Mouse (Mus musculus): ENCODE measurements around the gene Rsph1. TPM values are rescaled to one million over a fixed set of nuclear protein-coding genes. Genes with fewer than 3 reads are reported as not detected.

Rsph1 gene
- polyA plus RNA-seq, 1 experiment from 2014 or later = 0.62 TPM

DNA sequence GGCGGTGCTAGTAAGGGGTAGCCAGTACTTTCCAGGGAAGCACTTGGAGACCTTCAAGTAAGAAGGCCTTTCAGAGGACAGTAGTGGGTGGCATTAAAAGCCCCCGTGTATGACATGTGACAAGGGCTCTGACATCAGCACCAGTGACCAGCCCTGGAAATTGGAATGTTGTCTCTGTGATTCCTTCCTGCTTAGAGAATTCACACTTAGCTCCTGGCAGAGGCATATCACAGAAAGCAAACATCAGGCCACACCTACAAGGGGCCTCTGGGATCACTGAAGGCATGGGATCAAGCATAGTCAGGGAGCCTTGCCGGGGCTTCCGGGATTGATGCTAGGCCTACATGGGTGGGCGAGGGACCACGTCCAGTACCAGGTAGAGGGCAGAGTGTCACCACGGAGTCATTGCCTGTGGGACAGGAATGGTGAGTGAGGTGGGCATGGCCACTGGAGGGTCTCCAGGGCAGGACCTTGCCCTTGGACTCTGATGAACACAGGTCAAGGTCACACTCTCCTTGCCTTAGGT lies 31.2 kb upstream of the Rsph1 start:
- WGBS = 89% methylated on average over 7 of the region's 7 CpGs
- no peak overlapping the region for H3K4me3 ChIP-seq (ENCODE audit: low read depth, low read length)
- no peak for ATAC-seq (ENCODE audit: insufficient number of reproducible peaks, insufficient read depth, low FRiP score, low read depth)
- H3K9me3 ChIP-seq (ENCODE audit: control insufficient read depth, low read depth, low read length) = no peaks in the 10 kb centered on the region
- peaks cover 10% of the 10 kb centered on the region; the same call in 1 of the 2 replicates for H3K4me1 ChIP-seq (ENCODE audit: control insufficient read depth, insufficient read depth, low read length)
- no peaks in the 10 kb centered on the region for H3K27me3 ChIP-seq (ENCODE audit: control insufficient read depth, insufficient read depth, low read length)
- H3K4me2 ChIP-seq (replicated peaks; ENCODE audit: low read depth, low read length) = no peak overlapping the region
- no peaks in the 10 kb centered on the region for H3K36me3 ChIP-seq (ENCODE audit: control insufficient read depth, insufficient read depth, low read length)
- H3K9ac ChIP-seq (replicated peaks; ENCODE audit: low read depth, low read length) = no peak overlapping the region
- H3K27ac ChIP-seq (ENCODE audit: low read length) = no peak overlapping the region

DNA sequence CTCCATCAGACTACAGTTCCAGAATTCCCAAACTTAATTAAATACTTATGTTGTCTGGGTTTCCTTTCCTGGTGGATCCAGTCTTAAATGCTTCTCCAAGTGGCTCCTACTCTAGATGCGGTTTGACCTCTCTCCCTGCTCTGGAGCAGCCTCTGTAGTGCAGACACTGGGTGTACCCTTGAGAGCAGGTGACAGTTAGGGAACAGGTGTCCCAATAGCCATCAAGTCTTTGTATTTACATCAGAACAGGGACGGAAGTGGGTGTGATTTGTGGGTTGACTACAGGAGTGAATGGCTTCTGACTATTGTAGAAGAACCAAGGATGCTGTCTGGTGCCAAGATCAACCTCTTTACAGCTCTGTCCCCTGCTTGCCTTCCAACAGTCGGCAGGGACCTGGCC lies 30.6 kb upstream of the Rsph1 start:
- ATAC-seq (ENCODE audit: insufficient number of reproducible peaks, insufficient read depth, low FRiP score, low read depth) = no peak
- no peaks in the 10 kb centered on the region for H3K27me3 ChIP-seq (ENCODE audit: control insufficient read depth, insufficient read depth, low read length)
- H3K4me1 ChIP-seq (ENCODE audit: control insufficient read depth, insufficient read depth, low read length) = peaks cover 10% of the 10 kb centered on the region; the same call in 1 of the 2 replicates
- no peak overlapping the region for H3K4me2 ChIP-seq (replicated peaks; ENCODE audit: low read depth, low read length)
- H3K27ac ChIP-seq (ENCODE audit: low read length) = no peak overlapping the region
- no peaks in the 10 kb centered on the region for H3K36me3 ChIP-seq (ENCODE audit: control insufficient read depth, insufficient read depth, low read length)
- WGBS = 74% methylated on average over 3 of the region's 3 CpGs
- H3K9ac ChIP-seq (replicated peaks; ENCODE audit: low read depth, low read length) = no peak overlapping the region
- H3K9me3 ChIP-seq (ENCODE audit: control insufficient read depth, low read depth, low read length) = no peaks in the 10 kb centered on the region
- H3K4me3 ChIP-seq (ENCODE audit: low read depth, low read length) = no peak overlapping the region

DNA sequence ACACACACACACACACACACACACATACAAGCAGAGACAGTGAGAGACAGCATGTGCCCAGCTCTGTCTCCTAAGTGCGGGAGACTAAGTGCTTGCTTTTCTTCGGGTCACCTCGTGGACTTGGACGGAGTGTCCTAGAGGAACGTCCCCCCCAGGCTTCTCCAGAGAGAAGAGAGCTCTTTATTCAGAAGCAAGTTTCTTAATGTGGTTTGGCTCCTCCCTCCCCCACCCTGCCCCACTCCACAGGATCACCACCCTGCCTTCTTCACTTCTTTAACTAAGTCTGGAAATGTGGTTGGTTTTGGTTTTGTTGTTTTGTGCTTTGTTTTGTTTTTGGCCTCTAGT lies 28.6 kb upstream of the Rsph1 start:
- Histone ChIP-seq H3K9ac (replicated peaks; ENCODE audit: low read depth, low read length) (no peak overlapping the region), H3K36me3 (ENCODE audit: control insufficient read depth, insufficient read depth, low read length) (no peaks in the 10 kb centered on the region), H3K9me3 (ENCODE audit: control insufficient read depth, low read depth, low read length) (no peaks in the 10 kb centered on the region), H3K4me1 (ENCODE audit: control insufficient read depth, insufficient read depth, low read length) (peaks cover 10% of the 10 kb centered on the region; the same call in 1 of the 2 replicates), H3K4me3 (ENCODE audit: low read depth, low read length) (no peak overlapping the region), H3K4me2 (replicated peaks; ENCODE audit: low read depth, low read length) (no peak overlapping the region), H3K27ac (ENCODE audit: low read length) (peak overlapping the region; percentile 75; the same call in 1 of the 2 replicates), H3K27me3 (ENCODE audit: control insufficient read depth, insufficient read depth, low read length) (no peaks in the 10 kb centered on the region)
- 41% methylated on average over 5 of the region's 5 CpGs for WGBS
- ATAC-seq (ENCODE audit: insufficient number of reproducible peaks, insufficient read depth, low FRiP score, low read depth) = no peak

- ATAC-seq (ENCODE audit: insufficient number of reproducible peaks, insufficient read depth, low FRiP score, low read depth) = peak; percentile 86
- WGBS = 34% methylated on average over 12 of the region's 12 CpGs
- Histone ChIP-seq H3K36me3 (ENCODE audit: control insufficient read depth, insufficient read depth, low read length) (no peaks in the 10 kb centered on the region), H3K4me3 (ENCODE audit: low read depth, low read length) (no peak overlapping the region), H3K27me3 (ENCODE audit: control insufficient read depth, insufficient read depth, low read length) (no peaks in the 10 kb centered on the region), H3K9me3 (ENCODE audit: control insufficient read depth, low read depth, low read length) (no peaks in the 10 kb centered on the region), H3K4me1 (ENCODE audit: control insufficient read depth, insufficient read depth, low read length) (peaks cover 10% of the 10 kb centered on the region; the same call in 1 of the 2 replicates), H3K4me2 (replicated peaks; ENCODE audit: low read depth, low read length) (no peak overlapping the region), H3K9ac (replicated peaks; ENCODE audit: low read depth, low read length) (no peak overlapping the region), H3K27ac (ENCODE audit: low read length) (peak overlapping the region; percentile 75)
These were observed 28.0 kb upstream of the Rsph1 start for GRCm38 (mm10) chr17:31304895-31305775.

DNA sequence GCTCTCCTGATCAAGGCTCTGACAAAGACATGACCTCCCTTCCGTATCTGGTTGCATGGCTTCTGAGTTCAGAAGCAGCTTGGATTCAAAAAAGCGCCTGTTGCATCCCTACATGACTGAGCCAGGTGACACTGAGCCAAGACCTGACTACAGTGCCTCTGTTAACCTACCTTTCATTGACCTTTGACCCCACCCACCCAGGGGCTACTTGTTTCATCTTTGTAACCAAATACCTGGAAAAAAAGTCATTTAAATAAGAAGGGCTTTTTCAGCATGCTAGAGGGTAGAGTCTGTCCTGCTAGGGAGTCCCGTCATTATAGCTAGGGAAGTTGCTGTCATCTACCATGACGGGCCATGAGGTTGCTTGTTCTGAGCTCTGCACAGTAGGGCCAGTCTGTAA lies 26.2 kb upstream of the Rsph1 start:
- Histone ChIP-seq H3K27me3 (ENCODE audit: control insufficient read depth, insufficient read depth, low read length) (no peaks in the 10 kb centered on the region), H3K9me3 (ENCODE audit: control insufficient read depth, low read depth, low read length) (no peaks in the 10 kb centered on the region), H3K4me2 (replicated peaks; ENCODE audit: low read depth, low read length) (no peak overlapping the region), H3K9ac (replicated peaks; ENCODE audit: low read depth, low read length) (no peak overlapping the region), H3K27ac (ENCODE audit: low read length) (no peak overlapping the region), H3K36me3 (ENCODE audit: control insufficient read depth, insufficient read depth, low read length) (no peaks in the 10 kb centered on the region), H3K4me3 (ENCODE audit: low read depth, low read length) (no peak overlapping the region), H3K4me1 (ENCODE audit: control insufficient read depth, insufficient read depth, low read length) (peaks cover 10% of the 10 kb centered on the region; the same call in 1 of the 2 replicates)
- no peak for ATAC-seq (ENCODE audit: insufficient number of reproducible peaks, insufficient read depth, low FRiP score, low read depth)
- 91% methylated on average over 4 of the region's 4 CpGs for WGBS

GRCm38 (mm10) chr17:31300736-31301135 lies 23.6 kb upstream of the Rsph1 start:
- Histone ChIP-seq H3K4me1 (ENCODE audit: control insufficient read depth, insufficient read depth, low read length) (peaks cover 15% of the 10 kb centered on the region), H3K27me3 (ENCODE audit: control insufficient read depth, insufficient read depth, low read length) (0 out of 2 replicates have a peak, but pooled peaks cover 1% of the 10 kb centered on the region), H3K9ac (replicated peaks; ENCODE audit: low read depth, low read length) (no peak overlapping the region), H3K9me3 (ENCODE audit: control insufficient read depth, low read depth, low read length) (no peaks in the 10 kb centered on the region), H3K4me3 (ENCODE audit: low read depth, low read length) (no peak overlapping the region), H3K36me3 (ENCODE audit: control insufficient read depth, insufficient read depth, low read length) (no peaks in the 10 kb centered on the region), H3K4me2 (replicated peaks; ENCODE audit: low read depth, low read length) (no peak overlapping the region), H3K27ac (ENCODE audit: low read length) (no peak overlapping the region)
- ATAC-seq (ENCODE audit: insufficient number of reproducible peaks, insufficient read depth, low FRiP score, low read depth) = no peak
- 48% methylated on average over 3 of the region's 3 CpGs for WGBS

GRCm38 (mm10) chr17:31299981-31300380 lies 22.8 kb upstream of the Rsph1 start:
- Histone ChIP-seq H3K27me3 (ENCODE audit: control insufficient read depth, insufficient read depth, low read length) (0 out of 2 replicates have a peak, but pooled peaks cover 2% of the 10 kb centered on the region), H3K27ac (ENCODE audit: low read length) (no peak overlapping the region)

GRCm38 (mm10) chr17:31298419-31299209 lies 21.4 kb upstream of the Rsph1 start:
- H3K4me2 ChIP-seq (replicated peaks; ENCODE audit: low read depth, low read length) = no peak overlapping the region
- H3K9me3 ChIP-seq (ENCODE audit: control insufficient read depth, low read depth, low read length) = no peaks in the 10 kb centered on the region
- H3K27me3 ChIP-seq (ENCODE audit: control insufficient read depth, insufficient read depth, low read length) = 0 out of 2 replicates have a peak, but pooled peaks cover 2% of the 10 kb centered on the region
- H3K4me3 ChIP-seq (ENCODE audit: low read depth, low read length) = no peak overlapping the region
- peaks cover 11% of the 10 kb centered on the region; the same call in 1 of the 2 replicates for H3K4me1 ChIP-seq (ENCODE audit: control insufficient read depth, insufficient read depth, low read length)
- H3K36me3 ChIP-seq (ENCODE audit: control insufficient read depth, insufficient read depth, low read length) = no peaks in the 10 kb centered on the region
- ATAC-seq (ENCODE audit: insufficient number of reproducible peaks, insufficient read depth, low FRiP score, low read depth) = no peak
- no peak overlapping the region for H3K9ac ChIP-seq (replicated peaks; ENCODE audit: low read depth, low read length)
- no peak overlapping the region for H3K27ac ChIP-seq (ENCODE audit: low read length)
- 73% methylated on average over 6 of the region's 6 CpGs for WGBS

More at GRCm38 (mm10) chr17:31299981-31300380, 22.8 kb upstream of the Rsph1 start:
- H3K4me2 ChIP-seq (replicated peaks; ENCODE audit: low read depth, low read length) = no peak overlapping the region
- H3K4me3 ChIP-seq (ENCODE audit: low read depth, low read length) = no peak overlapping the region
- 86% methylated on average over 4 of the region's 4 CpGs for WGBS
- peaks cover 13% of the 10 kb centered on the region for H3K4me1 ChIP-seq (ENCODE audit: control insufficient read depth, insufficient read depth, low read length)
- no peak for ATAC-seq (ENCODE audit: insufficient number of reproducible peaks, insufficient read depth, low FRiP score, low read depth)
- no peak overlapping the region for H3K9ac ChIP-seq (replicated peaks; ENCODE audit: low read depth, low read length)
- no peaks in the 10 kb centered on the region for H3K9me3 ChIP-seq (ENCODE audit: control insufficient read depth, low read depth, low read length)
- H3K36me3 ChIP-seq (ENCODE audit: control insufficient read depth, insufficient read depth, low read length) = no peaks in the 10 kb centered on the region

All from stomach, embryonic 14.5 days (tissue).